Mouse (Mus musculus) liver, embryonic 15.5 days (tissue): ENCODE measurements around the gene Adra2a. TPM values are rescaled to one million over a fixed set of nuclear protein-coding genes. Genes with fewer than 3 reads are reported as not detected.
A peak's percentile ranks its signal among the peaks of the same experiment; 100 is the strongest.

ENCODE experiments used
- ATAC-seq: fragments of 200-750 bp; cut with Nextera tagmentation; 2 replicates; pipeline ENCODE4 v1.8.0; 2017; ENCODE audit warnings: moderate number of reproducible peaks, mild to moderate bottlenecking, moderate library complexity; ENCODE audit not compliant: insufficient read depth
- H3K27ac ChIP-seq: fragments of 300-500 bp; sonication (generic); replicated peaks from 2 replicates; pipeline ENCODE4 v1.5.1; 2015; ENCODE audit warnings: mild to moderate bottlenecking, inconsistent platforms
- H3K27me3 ChIP-seq: fragments of 300-500 bp; sonication (generic); 2 replicates; pipeline ENCODE4 v1.6.1; 2015; ENCODE audit warnings: mild to moderate bottlenecking, inconsistent platforms
- H3K36me3 ChIP-seq: fragments of 300-500 bp; sonication (generic); replicated peaks from 2 replicates; pipeline ENCODE4 v1.6.1; 2015; ENCODE audit warnings: moderate library complexity, mild to moderate bottlenecking, inconsistent platforms
- H3K4me1 ChIP-seq: fragments of 300-500 bp; sonication (generic); replicated peaks from 2 replicates; pipeline ENCODE4 v1.6.1; 2015; ENCODE audit warnings: inconsistent platforms
- H3K4me2 ChIP-seq: fragments of 300-500 bp; sonication (generic); 2 replicates; pipeline ENCODE4 v1.6.1; 2015; ENCODE audit warnings: moderate library complexity, mild to moderate bottlenecking, inconsistent platforms
- H3K4me3 ChIP-seq: fragments of 300-500 bp; sonication (generic); replicated peaks from 2 replicates; pipeline ENCODE4 v1.5.1; 2015; ENCODE audit warnings: mild to moderate bottlenecking, inconsistent platforms
- H3K9ac ChIP-seq: fragments of 300-500 bp; sonication (generic); 2 replicates; pipeline ENCODE4 v1.6.1; 2015; ENCODE audit warnings: moderate library complexity, mild to moderate bottlenecking, inconsistent platforms
- H3K9me3 ChIP-seq: fragments of 300-500 bp; sonication (generic); replicated peaks from 2 replicates; pipeline ENCODE4 v1.6.1; 2016; ENCODE audit warnings: inconsistent platforms
- WGBS: fragments of 180-500 bp; shearing (Covaris S2); methylation state at CpG from one replicate; pipeline ENCODE4 v1.1.7; 2015; ENCODE audit warnings: mixed read lengths; ENCODE audit not compliant: insufficient replicate concordance; 5-methylcytosine and 5-hydroxymethylcytosine counted together
- polyA plus RNA-seq: library from polyadenylated mRNA; unstranded; fragments of >200 nt; fragmentation: Nextera tagmentation; extraction: Ambion mirVana; gene quantifications from 2 replicates; pipeline ENCODE4 v1.2.1, GENCODE M21; 2015

Gene Adra2a
- polyA plus RNA-seq, 1 experiment from 2014 or later = 0.05 TPM

DNA sequence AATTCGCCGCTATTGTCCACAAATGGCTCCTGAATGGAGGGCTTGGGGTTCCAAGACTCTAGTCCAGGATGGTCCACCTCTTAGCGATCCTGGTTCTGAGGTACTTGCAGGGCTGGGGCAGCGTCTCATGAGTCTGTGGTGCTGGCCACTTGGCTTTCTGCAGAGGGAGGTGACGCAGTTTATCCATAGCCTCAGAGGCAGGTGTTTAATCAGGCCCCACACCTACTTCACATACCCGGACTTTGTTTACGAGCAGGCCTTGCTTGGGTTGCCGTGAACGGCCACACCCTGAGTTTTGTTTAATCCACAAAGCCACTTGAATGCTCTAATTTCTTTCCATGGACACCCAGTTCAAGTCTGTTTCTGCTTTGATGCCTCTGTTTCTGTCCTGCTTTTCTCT is 37.4 kb downstream of the Adra2a start:
- no peaks in the 10 kb centered on the region for H3K9me3 ChIP-seq
- H3K4me2 ChIP-seq = no peak overlapping the region
- H3K4me1 ChIP-seq = no peaks in the 10 kb centered on the region
- no peak overlapping the region for H3K27ac ChIP-seq
- no peak for ATAC-seq
- H3K27me3 ChIP-seq = no peaks in the 10 kb centered on the region
- no peak overlapping the region for H3K4me3 ChIP-seq
- no peaks in the 10 kb centered on the region for H3K36me3 ChIP-seq
- H3K9ac ChIP-seq = no peak overlapping the region
- 64% methylated on average over 9 of the region's 9 CpGs for WGBS

DNA sequence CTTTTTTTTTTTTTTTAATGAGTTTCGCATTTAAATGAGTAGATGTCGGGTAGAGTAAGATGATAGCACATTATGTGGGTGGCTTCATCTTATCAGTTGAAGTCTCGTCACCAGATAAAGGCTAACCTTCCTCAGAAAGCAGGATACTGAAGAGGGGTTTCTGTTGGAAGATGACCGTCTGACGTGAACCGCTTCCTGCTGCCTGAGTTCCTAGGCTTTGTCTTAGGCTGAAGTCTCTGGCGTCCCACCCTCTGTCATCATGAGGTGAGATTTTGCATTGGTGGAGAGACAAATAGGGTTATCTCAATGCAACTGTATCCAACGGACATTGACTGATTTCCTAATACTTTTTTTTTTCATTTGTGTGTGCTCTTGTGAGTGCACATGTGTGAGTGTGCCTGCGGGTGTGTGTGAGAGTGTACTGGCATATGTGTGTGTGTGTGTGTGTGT is 37.8 kb downstream of the Adra2a start:
- ATAC-seq = no peak
- no peaks in the 10 kb centered on the region for H3K4me1 ChIP-seq
- no peak overlapping the region for H3K4me3 ChIP-seq
- no peaks in the 10 kb centered on the region for H3K9me3 ChIP-seq
- no peak overlapping the region for H3K9ac ChIP-seq
- no peak overlapping the region for H3K4me2 ChIP-seq
- no peaks in the 10 kb centered on the region for H3K36me3 ChIP-seq
- H3K27me3 ChIP-seq = no peaks in the 10 kb centered on the region
- 45% methylated on average over 9 of the region's 9 CpGs for WGBS
- no peak overlapping the region for H3K27ac ChIP-seq

DNA sequence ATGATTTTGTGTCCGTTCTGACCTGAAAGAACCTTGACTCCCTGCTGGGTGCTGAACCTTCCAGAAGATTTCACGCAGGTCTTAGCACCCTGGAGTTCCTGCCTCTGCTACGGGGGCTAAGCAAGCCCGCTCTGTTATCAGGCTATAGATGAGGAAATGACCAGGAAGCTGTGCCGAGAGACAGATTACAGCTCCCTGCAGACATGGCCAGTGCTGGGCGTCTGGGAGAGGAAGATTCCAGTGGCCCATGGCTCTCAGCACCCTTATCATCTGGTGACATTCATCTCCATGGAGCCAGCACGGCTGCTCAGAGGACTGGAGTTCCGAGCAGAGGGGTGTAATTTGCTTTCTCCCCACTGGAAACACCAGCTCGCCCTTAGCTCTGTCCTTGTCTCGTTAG is 43.4 kb downstream of the Adra2a start:
- Histone ChIP-seq H3K27me3 (no peaks in the 10 kb centered on the region), H3K36me3 (no peaks in the 10 kb centered on the region), H3K4me3 (no peak overlapping the region), H3K9me3 (no peaks in the 10 kb centered on the region), H3K9ac (no peak overlapping the region), H3K4me1 (peaks cover 16% of the 10 kb centered on the region; the same call in 1 of the 2 replicates), H3K4me2 (peak overlapping the region; percentile 29; the same call in 1 of the 2 replicates), H3K27ac (no peak overlapping the region)
- WGBS = 8% methylated on average over 10 of the region's 10 CpGs
- ATAC-seq = peak; percentile 83

DNA sequence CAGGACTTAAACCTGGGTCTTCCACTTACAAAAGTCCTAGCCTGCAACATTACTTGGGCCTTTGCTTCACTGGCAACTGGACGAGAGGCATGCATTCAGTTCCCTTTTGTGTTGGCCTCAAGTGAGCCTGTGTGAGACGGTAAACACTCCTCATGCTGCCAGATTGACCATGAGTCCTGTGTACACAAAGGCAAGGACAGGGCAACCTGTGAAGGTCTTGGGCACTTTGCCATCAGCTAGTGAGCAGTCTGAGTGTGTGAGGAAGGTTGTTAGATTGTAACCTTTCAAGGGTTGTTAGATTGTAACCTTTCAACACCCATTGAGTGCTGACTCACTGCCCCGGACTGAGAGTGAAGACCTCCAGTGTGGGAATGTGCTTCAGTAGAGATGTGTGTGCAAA is 49.6 kb downstream of the Adra2a start:
- Histone ChIP-seq H3K27me3 (peaks cover 20% of the 10 kb centered on the region), H3K9me3 (no peaks in the 10 kb centered on the region), H3K27ac (no peak overlapping the region), H3K9ac (no peak overlapping the region), H3K4me1 (no peaks in the 10 kb centered on the region), H3K4me3 (no peak overlapping the region), H3K4me2 (no peak overlapping the region), H3K36me3 (no peaks in the 10 kb centered on the region)
- no peak for ATAC-seq
- WGBS = 63% methylated on average over 3 of the region's 3 CpGs

DNA sequence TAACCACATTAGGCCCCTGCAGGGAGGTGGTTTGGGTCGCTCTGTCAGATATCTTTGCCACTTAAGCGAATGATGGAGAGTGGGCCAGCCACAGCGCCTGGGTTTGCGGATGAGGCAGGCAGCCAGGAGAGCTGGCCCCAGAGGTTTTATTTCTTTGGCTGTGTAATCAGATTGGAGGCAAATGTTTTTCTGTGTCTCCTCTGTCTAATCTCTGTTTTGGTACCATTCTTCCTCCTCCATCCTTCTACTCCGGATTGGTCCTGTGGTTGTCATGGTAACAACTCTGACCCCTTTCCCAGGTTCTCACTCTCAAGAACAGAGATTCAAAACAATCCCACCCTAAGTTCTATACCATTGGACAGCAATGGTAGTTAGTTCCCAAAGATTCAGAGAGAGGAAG is 51.8 kb downstream of the Adra2a start:
- Histone ChIP-seq H3K9ac (no peak overlapping the region), H3K4me2 (no peak overlapping the region)

DNA sequence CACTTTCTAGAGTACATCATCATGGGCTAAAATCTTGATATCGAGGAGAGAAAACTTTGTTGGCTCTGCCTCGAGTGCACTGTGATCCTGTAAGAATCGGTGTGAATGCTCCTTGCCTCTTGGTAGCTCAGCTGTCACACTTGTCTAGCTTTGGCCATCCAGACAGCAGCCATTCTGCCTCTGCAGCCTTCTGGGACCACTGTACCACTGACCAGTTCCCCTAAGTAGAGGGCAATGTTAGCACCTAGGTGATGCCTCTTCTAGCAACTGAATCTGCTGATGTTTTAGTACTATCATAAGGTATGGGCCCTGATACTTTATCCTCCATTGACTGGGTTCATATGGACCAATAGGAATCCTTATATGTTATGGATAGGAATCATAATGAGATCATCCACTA is 54.4 kb downstream of the Adra2a start:
- H3K27me3 ChIP-seq = peaks cover 21% of the 10 kb centered on the region
- no peaks in the 10 kb centered on the region for H3K36me3 ChIP-seq
- no peaks in the 10 kb centered on the region for H3K4me1 ChIP-seq
- WGBS = 66% methylated on average over 3 of the region's 3 CpGs
- H3K4me3 ChIP-seq = no peak overlapping the region
- no peaks in the 10 kb centered on the region for H3K9me3 ChIP-seq
- no peak overlapping the region for H3K9ac ChIP-seq
- H3K27ac ChIP-seq = no peak overlapping the region
- H3K4me2 ChIP-seq = no peak overlapping the region
- no peak for ATAC-seq

More for the DNA sequence above, 51.8 kb downstream of the Adra2a start:
- no peak overlapping the region for H3K4me3 ChIP-seq
- H3K4me1 ChIP-seq = no peaks in the 10 kb centered on the region
- WGBS = 66% methylated on average over 5 of the region's 5 CpGs
- H3K27me3 ChIP-seq = peaks cover 21% of the 10 kb centered on the region
- no peaks in the 10 kb centered on the region for H3K9me3 ChIP-seq
- no peak for ATAC-seq
- H3K36me3 ChIP-seq = no peaks in the 10 kb centered on the region
- H3K27ac ChIP-seq = no peak overlapping the region

Other genes with a start within 250 kb of the Adra2a start
- gene Pdcd4, start 151.9 kb upstream of the Adra2a start, polyA plus RNA-seq = 16.0 and 17.8 TPM in 2 replicates
- 15.3 and 16.0 TPM in 2 replicates for gene Shoc2, start 99.8 kb upstream of the Adra2a start, polyA plus RNA-seq
- gene Bbip1, start 99.5 kb upstream of the Adra2a start, polyA plus RNA-seq = 37.4 and 37.6 TPM in 2 replicates